Mouse (Mus musculus) midbrain, embryonic 13.5 days (tissue): ENCODE measurements around the gene Scnm1. TPM values are rescaled to one million over a fixed set of nuclear protein-coding genes. Genes with fewer than 3 reads are reported as not detected.

ENCODE experiments used
- ATAC-seq: fragments of 200-750 bp; cut with Nextera tagmentation; 2 replicates; pipeline ENCODE4 v1.8.0; 2017; ENCODE audit warnings: mild to moderate bottlenecking, moderate TSS enrichment, moderate library complexity
- H3K27ac ChIP-seq: fragments of 300-500 bp; sonication (generic); 2 replicates; pipeline ENCODE4 v1.5.1; 2015; ENCODE audit warnings: inconsistent platforms, mild to moderate bottlenecking, moderate library complexity
- H3K27me3 ChIP-seq: fragments of 300-500 bp; sonication (generic); 2 replicates; pipeline ENCODE4 v1.6.1; 2015; ENCODE audit warnings: mild to moderate bottlenecking, inconsistent platforms
- H3K36me3 ChIP-seq: fragments of 300-500 bp; sonication (generic); 2 replicates; pipeline ENCODE4 v1.6.1; 2015; ENCODE audit warnings: mild to moderate bottlenecking, inconsistent platforms
- H3K4me1 ChIP-seq: fragments of 300-500 bp; sonication (generic); replicated peaks from 2 replicates; pipeline ENCODE4 v1.6.1; 2015; ENCODE audit warnings: inconsistent platforms
- H3K4me2 ChIP-seq: fragments of 300-500 bp; sonication (generic); replicated peaks from 2 replicates; pipeline ENCODE4 v1.6.1; 2015; ENCODE audit warnings: moderate library complexity, mild to moderate bottlenecking, inconsistent platforms
- H3K4me3 ChIP-seq: fragments of 300-500 bp; sonication (generic); replicated peaks from 2 replicates; pipeline ENCODE4 v1.5.1; 2015; ENCODE audit warnings: mild to moderate bottlenecking, inconsistent platforms
- H3K9ac ChIP-seq: fragments of 300-500 bp; sonication (generic); replicated peaks from 2 replicates; pipeline ENCODE4 v1.6.1; 2015; ENCODE audit warnings: mild to moderate bottlenecking, inconsistent platforms
- H3K9me3 ChIP-seq: fragments of 300-500 bp; sonication (generic); 2 replicates; pipeline ENCODE4 v1.6.1; 2016; ENCODE audit warnings: mild to moderate bottlenecking, inconsistent platforms
- WGBS: fragments of 180-500 bp; shearing (Covaris S2); methylation state at CpG from one replicate; pipeline ENCODE4 v1.1.7; 2015; 5-methylcytosine and 5-hydroxymethylcytosine counted together
- microRNA-seq: library from miRNA; unstranded; fragments of <30 nt; microRNA quantifications from one replicate; pipeline ENCODE4, GENCODE M21; 2016
- polyA plus RNA-seq: library from polyadenylated mRNA; unstranded; fragments of >200 nt; fragmentation: Nextera tagmentation; extraction: Ambion mirVana; gene quantifications from 2 replicates; pipeline ENCODE4 v1.2.1, GENCODE M21; 2015

Scnm1 gene
- polyA plus RNA-seq, 1 experiment from 2014 or later: 103 TPM

DNA sequence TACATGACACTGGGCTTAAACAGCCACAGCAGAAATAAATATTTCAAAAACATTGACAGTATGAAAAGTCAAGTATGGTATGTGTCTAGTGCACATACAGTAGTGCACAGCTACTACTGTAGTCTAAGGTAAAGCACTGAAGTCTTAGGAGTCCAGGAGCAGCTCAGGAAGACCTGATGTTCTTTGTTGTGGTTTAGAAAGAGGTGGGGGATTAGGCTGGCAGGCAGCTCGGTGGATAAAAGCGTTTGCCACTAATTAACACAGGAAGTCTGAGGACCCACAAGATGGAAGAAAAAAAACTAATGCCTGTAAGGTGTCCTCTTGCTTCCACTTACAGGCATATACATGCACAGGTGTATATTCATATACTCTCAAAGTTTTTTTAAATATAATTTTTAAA is 33.0 kb downstream of the Scnm1 start:
- no peak overlapping the region for H3K4me2 ChIP-seq
- H3K36me3 ChIP-seq: peaks cover 24% of the 10 kb centered on the region
- no peak for ATAC-seq
- H3K4me3 ChIP-seq: no peak overlapping the region
- no peak overlapping the region for H3K9ac ChIP-seq
- H3K27me3 ChIP-seq: no peaks in the 10 kb centered on the region
- H3K27ac ChIP-seq: no peak overlapping the region
- 45% methylated on average over 2 of the region's 2 CpGs for WGBS
- H3K9me3 ChIP-seq: no peaks in the 10 kb centered on the region
- H3K4me1 ChIP-seq: peaks cover 31% of the 10 kb centered on the region

DNA sequence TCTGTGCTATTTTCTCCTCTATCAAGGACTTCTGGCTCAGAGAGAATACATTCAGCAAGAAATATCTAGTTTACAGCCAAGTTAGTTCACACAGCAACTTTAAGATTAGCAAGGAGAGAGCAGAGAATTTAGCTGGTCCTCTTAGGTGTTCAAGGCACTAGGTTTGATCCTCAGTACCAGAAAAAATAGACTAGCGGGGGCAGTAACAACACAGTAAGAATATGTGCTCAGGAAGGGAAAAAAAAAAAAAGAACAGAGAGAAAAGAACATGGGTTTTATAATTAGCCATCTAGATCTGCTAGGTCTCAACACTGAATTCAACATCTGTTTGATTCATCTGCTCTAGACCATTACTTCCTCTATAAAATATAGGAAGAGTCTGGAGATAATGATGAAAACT is 45.7 kb downstream of the Scnm1 start:
- Histone ChIP-seq H3K27me3 (no peaks in the 10 kb centered on the region), H3K4me1 (no peaks in the 10 kb centered on the region), H3K36me3 (no peaks in the 10 kb centered on the region), H3K4me2 (no peak overlapping the region), H3K9me3 (no peaks in the 10 kb centered on the region), H3K9ac (no peak overlapping the region), H3K4me3 (no peak overlapping the region), H3K27ac (no peak overlapping the region)
- 100% methylated on average over 1 of the region's 1 CpGs for WGBS
- ATAC-seq: no peak

Small RNA genes lying within 50 kb of the gene (microRNA-seq; reads per million reads assigned to microRNA genes)
- gene Mir8099-1: not detected

Other genes starting within 250 kb of the Scnm1 start
- 375 and 391 TPM in 2 replicates for gene Psmb4, start 247.1 kb downstream of the Scnm1 start, polyA plus RNA-seq
- 7.7 and 9.0 TPM in 2 replicates for gene Selenbp1, start 201.0 kb downstream of the Scnm1 start, polyA plus RNA-seq
- 5.0 and 5.2 TPM in 2 replicates for gene Rfx5, start 179.9 kb downstream of the Scnm1 start, polyA plus RNA-seq
- gene Pi4kb, start 159.3 kb downstream of the Scnm1 start, polyA plus RNA-seq: 24.7 and 25.3 TPM in 2 replicates
- gene Zfp687, start 118.6 kb downstream of the Scnm1 start, polyA plus RNA-seq: 26.2 and 28.1 TPM in 2 replicates
- gene Psmd4, start 91.4 kb downstream of the Scnm1 start, polyA plus RNA-seq: 293 and 295 TPM in 2 replicates
- 19.9 and 20.5 TPM in 2 replicates for gene Pip5k1a, start 27.1 kb downstream of the Scnm1 start, polyA plus RNA-seq
- 256 and 262 TPM in 2 replicates for gene Vps72, start 23.0 kb downstream of the Scnm1 start, polyA plus RNA-seq
- gene Tmod4, start 9.5 kb downstream of the Scnm1 start, polyA plus RNA-seq: 1.0 and 1.8 TPM in 2 replicates
- gene Lysmd1, start 77 bp upstream of the Scnm1 start, polyA plus RNA-seq: 36.2 and 38.1 TPM in 2 replicates
- gene Tnfaip8l2, start 8.3 kb upstream of the Scnm1 start, polyA plus RNA-seq: 2.3 and 2.8 TPM in 2 replicates
- 23.4 and 37.6 TPM in 2 replicates for gene Sema6c, start 26.4 kb upstream of the Scnm1 start, polyA plus RNA-seq
- 5.5 and 5.7 TPM in 2 replicates for gene Gabpb2, start 83.9 kb upstream of the Scnm1 start, polyA plus RNA-seq
- 66.8 and 68.4 TPM in 2 replicates for gene Cdc42se1, start 94.7 kb upstream of the Scnm1 start, polyA plus RNA-seq
- gene Mllt11, start 98.2 kb upstream of the Scnm1 start, polyA plus RNA-seq: 253 and 276 TPM in 2 replicates
- 0.23 and 0.26 TPM in 2 replicates for gene Gm128, start 107.6 kb upstream of the Scnm1 start, polyA plus RNA-seq
- 0.17 TPM in 1 of 2 replicates, not detected in the other for gene Bnipl, start 117.2 kb upstream of the Scnm1 start, polyA plus RNA-seq
- gene Mindy1, start 147.3 kb upstream of the Scnm1 start, polyA plus RNA-seq: 47.5 and 50.5 TPM in 2 replicates
- 46.4 and 50.1 TPM in 2 replicates for gene Prune1, start 148.1 kb upstream of the Scnm1 start, polyA plus RNA-seq
- gene Anxa9, start 173.2 kb upstream of the Scnm1 start, polyA plus RNA-seq: 0.58 and 0.63 TPM in 2 replicates
- 91.3 and 93.8 TPM in 2 replicates for gene Cers2, start 180.8 kb upstream of the Scnm1 start, polyA plus RNA-seq
- gene Setdb1, start 223.2 kb upstream of the Scnm1 start, polyA plus RNA-seq: 45.7 and 49.9 TPM in 2 replicates